Mouse (Mus musculus): ENCODE measurements around the gene Dusp22.

- TF ChIP-seq CTCF (conservative IDR thresholded peaks at IDR 0.05; ENCODE audit: insufficient read depth, insufficient read length, low read depth, low read length), result no peak
- TF ChIP-seq POLR2A (IDR thresholded peaks at IDR 0.05; ENCODE audit: low read depth, low read length), result no peak
Measured at GRCm38 (mm10) chr13:30758789-30759381, 99.1 kb downstream of the Dusp22 start.

Measured in kidney, adult 2 months (tissue).